Mouse (Mus musculus) megakaryocyte, embryonic 14.5 days (primary cell): ENCODE measurements around the gene Fbxo22.

Experiments used
- FLI1 ChIP-seq: IDR thresholded peaks from 2 replicates; pipeline ENCODE4 v1.6.1; 2012; ENCODE audit warnings: low read length, inconsistent platforms, mixed read lengths
- GATA1 ChIP-seq: IDR thresholded peaks from 3 replicates; pipeline ENCODE4 v1.6.1; 2012; ENCODE audit warnings: mixed read lengths, low read length, inconsistent platforms, borderline replicate concordance

DNA sequence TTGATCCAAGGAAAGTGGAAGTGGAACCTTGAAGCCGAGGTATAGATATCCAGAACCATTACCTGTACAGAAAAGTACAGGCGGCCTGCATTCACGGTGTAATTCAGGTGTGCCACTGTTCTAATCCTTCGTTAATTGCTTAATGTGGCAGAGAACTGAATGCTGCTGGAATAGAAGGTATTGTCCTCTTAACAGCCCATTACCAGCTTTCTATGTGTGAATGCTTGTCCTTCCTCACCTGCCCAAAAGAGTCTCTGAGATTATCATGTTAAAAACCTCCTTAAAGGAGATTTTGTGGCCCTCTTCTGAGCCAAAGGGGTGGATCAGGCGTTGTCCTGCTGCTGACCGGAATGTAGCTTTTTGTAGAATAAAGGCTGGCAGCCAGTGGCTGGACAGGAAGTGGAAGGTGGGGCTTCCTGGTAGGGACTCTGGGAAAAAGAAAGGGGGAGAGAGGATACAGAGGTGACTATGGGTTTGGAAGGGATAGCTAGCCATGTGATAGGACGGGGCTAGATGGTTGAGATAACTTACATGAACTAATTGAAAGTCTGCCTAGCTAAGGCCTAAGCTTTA lies 16.5 kb downstream of the Fbxo22 start:
- TF ChIP-seq GATA1, result no peak
- no peak for TF ChIP-seq FLI1
